Mouse (Mus musculus): ENCODE measurements around the gene Rpl38. TPM values are rescaled to one million over a fixed set of nuclear protein-coding genes. Genes with fewer than 3 reads are reported as not detected.
A peak's percentile ranks its signal among the peaks of the same experiment; 100 is the strongest.

The Rpl38 gene
- polyA plus RNA-seq, 1 experiment: 2,044 TPM

GRCm38 (mm10) chr11:114668741-114669623, 658 bp downstream of the Rpl38 start:
- Histone ChIP-seq H3K4me3 (ENCODE audit: low read depth, low read length) (peak overlapping the region; percentile 85), H3K9me3 (replicated peaks; ENCODE audit: control insufficient read depth, insufficient read depth, low read length, poor library complexity, severe bottlenecking) (no peaks in the 10 kb centered on the region), H3K36me3 (ENCODE audit: control insufficient read depth, insufficient read depth, low read length, poor library complexity, severe bottlenecking) (peaks cover 46% of the 10 kb centered on the region), H3K27ac (ENCODE audit: insufficient read depth, low read length) (peak overlapping the region; percentile 59), H3K4me1 (ENCODE audit: control insufficient read depth, insufficient read depth, low read length) (peaks cover 2% of the 10 kb centered on the region), H3K27me3 (ENCODE audit: control insufficient read depth, insufficient read depth, low read length, poor library complexity, severe bottlenecking) (no peaks in the 10 kb centered on the region), H3K9ac (ENCODE audit: low read depth, poor library complexity, severe bottlenecking) (peak overlapping the region; percentile 81)
- no peak for TF ChIP-seq POLR2A (IDR thresholded peaks at IDR 0.05; ENCODE audit: insufficient read depth, low read length)
- TF ChIP-seq CTCF (IDR thresholded peaks at IDR 0.05; ENCODE audit: low read depth, low read length): no peak
- no peak for TF ChIP-seq EP300 (IDR thresholded peaks at IDR 0.05; ENCODE audit: insufficient read depth, low read depth, low read length)

- H3K9ac ChIP-seq (ENCODE audit: low read depth, poor library complexity, severe bottlenecking): peak overlapping the region; percentile 81
- H3K27me3 ChIP-seq (ENCODE audit: control insufficient read depth, insufficient read depth, low read length, poor library complexity, severe bottlenecking): no peaks in the 10 kb centered on the region
- peak overlapping the region; percentile 85 for H3K4me3 ChIP-seq (ENCODE audit: low read depth, low read length)
- H3K27ac ChIP-seq (ENCODE audit: insufficient read depth, low read length): peak overlapping the region; percentile 59
- H3K4me1 ChIP-seq (ENCODE audit: control insufficient read depth, insufficient read depth, low read length): peaks cover 2% of the 10 kb centered on the region
- TF ChIP-seq CTCF (IDR thresholded peaks at IDR 0.05; ENCODE audit: low read depth, low read length) (no peak), EP300 (IDR thresholded peaks at IDR 0.05; ENCODE audit: insufficient read depth, low read depth, low read length) (no peak), POLR2A (IDR thresholded peaks at IDR 0.05; ENCODE audit: insufficient read depth, low read length) (no peak)
- peaks cover 46% of the 10 kb centered on the region for H3K36me3 ChIP-seq (ENCODE audit: control insufficient read depth, insufficient read depth, low read length, poor library complexity, severe bottlenecking)
- no peaks in the 10 kb centered on the region for H3K9me3 ChIP-seq (replicated peaks; ENCODE audit: control insufficient read depth, insufficient read depth, low read length, poor library complexity, severe bottlenecking)
These were observed 1.4 kb downstream of the Rpl38 start for GRCm38 (mm10) chr11:114669651-114670168.

- Histone ChIP-seq H3K4me3 (ENCODE audit: low read depth, low read length) (no peak overlapping the region), H3K27me3 (ENCODE audit: control insufficient read depth, insufficient read depth, low read length, poor library complexity, severe bottlenecking) (no peaks in the 10 kb centered on the region), H3K9me3 (replicated peaks; ENCODE audit: control insufficient read depth, insufficient read depth, low read length, poor library complexity, severe bottlenecking) (no peaks in the 10 kb centered on the region), H3K9ac (ENCODE audit: low read depth, poor library complexity, severe bottlenecking) (peak overlapping the region; percentile 81), H3K27ac (ENCODE audit: insufficient read depth, low read length) (peak overlapping the region; percentile 59), H3K4me1 (ENCODE audit: control insufficient read depth, insufficient read depth, low read length) (peaks cover 2% of the 10 kb centered on the region), H3K36me3 (ENCODE audit: control insufficient read depth, insufficient read depth, low read length, poor library complexity, severe bottlenecking) (peaks cover 46% of the 10 kb centered on the region)
- TF ChIP-seq EP300 (IDR thresholded peaks at IDR 0.05; ENCODE audit: insufficient read depth, low read depth, low read length): no peak
- no peak for TF ChIP-seq POLR2A (IDR thresholded peaks at IDR 0.05; ENCODE audit: insufficient read depth, low read length)
- no peak for TF ChIP-seq CTCF (IDR thresholded peaks at IDR 0.05; ENCODE audit: low read depth, low read length)
These were observed 2.8 kb downstream of the Rpl38 start for GRCm38 (mm10) chr11:114671147-114671546.

GRCm38 (mm10) chr11:114672794-114673718, 4.7 kb downstream of the Rpl38 start:
- H3K9ac ChIP-seq (ENCODE audit: low read depth, poor library complexity, severe bottlenecking): 0 out of 2 replicates have a peak overlapping the region, but pooled peaks have one; percentile 10
- H3K27me3 ChIP-seq (ENCODE audit: control insufficient read depth, insufficient read depth, low read length, poor library complexity, severe bottlenecking): no peaks in the 10 kb centered on the region
- peaks cover 2% of the 10 kb centered on the region for H3K4me1 ChIP-seq (ENCODE audit: control insufficient read depth, insufficient read depth, low read length)
- peaks cover 46% of the 10 kb centered on the region for H3K36me3 ChIP-seq (ENCODE audit: control insufficient read depth, insufficient read depth, low read length, poor library complexity, severe bottlenecking)
- TF ChIP-seq POLR2A (IDR thresholded peaks at IDR 0.05; ENCODE audit: insufficient read depth, low read length) (no peak), EP300 (IDR thresholded peaks at IDR 0.05; ENCODE audit: insufficient read depth, low read depth, low read length) (no peak), CTCF (IDR thresholded peaks at IDR 0.05; ENCODE audit: low read depth, low read length) (peak; percentile 87)
- peak overlapping the region; percentile 59 for H3K27ac ChIP-seq (ENCODE audit: insufficient read depth, low read length)
- H3K4me3 ChIP-seq (ENCODE audit: low read depth, low read length): no peak overlapping the region
- H3K9me3 ChIP-seq (replicated peaks; ENCODE audit: control insufficient read depth, insufficient read depth, low read length, poor library complexity, severe bottlenecking): no peaks in the 10 kb centered on the region

GRCm38 (mm10) chr11:114673719-114674050, 5.4 kb downstream of the Rpl38 start:
- Histone ChIP-seq H3K9me3 (replicated peaks; ENCODE audit: control insufficient read depth, insufficient read depth, low read length, poor library complexity, severe bottlenecking) (no peaks in the 10 kb centered on the region), H3K36me3 (ENCODE audit: control insufficient read depth, insufficient read depth, low read length, poor library complexity, severe bottlenecking) (peaks cover 46% of the 10 kb centered on the region), H3K27me3 (ENCODE audit: control insufficient read depth, insufficient read depth, low read length, poor library complexity, severe bottlenecking) (no peaks in the 10 kb centered on the region), H3K4me1 (ENCODE audit: control insufficient read depth, insufficient read depth, low read length) (peaks cover 2% of the 10 kb centered on the region), H3K4me3 (ENCODE audit: low read depth, low read length) (no peak overlapping the region), H3K27ac (ENCODE audit: insufficient read depth, low read length) (peak overlapping the region; percentile 59), H3K9ac (ENCODE audit: low read depth, poor library complexity, severe bottlenecking) (peak overlapping the region; percentile 3; the same call in 1 of the 2 replicates)
- TF ChIP-seq EP300 (IDR thresholded peaks at IDR 0.05; ENCODE audit: insufficient read depth, low read depth, low read length) (no peak), POLR2A (IDR thresholded peaks at IDR 0.05; ENCODE audit: insufficient read depth, low read length) (no peak), CTCF (IDR thresholded peaks at IDR 0.05; ENCODE audit: low read depth, low read length) (no peak)
